Mouse (Mus musculus): ENCODE measurements around the gene Bhlhe41. TPM values are rescaled to one million over a fixed set of nuclear protein-coding genes. Genes with fewer than 3 reads are reported as not detected.

The Bhlhe41 gene
- polyA plus RNA-seq, 1 experiment from 2014 or later, result 1.1 TPM

GRCm38 (mm10) chr6:145854756-145855155 is 10.6 kb downstream of the Bhlhe41 start:
- no peaks in the 10 kb centered on the region for H3K27me3 ChIP-seq (replicated peaks; ENCODE audit: control insufficient read depth, insufficient read depth, low read length)
- no peak overlapping the region for H3K27ac ChIP-seq (ENCODE audit: low read depth)
- no peak overlapping the region for H3K4me2 ChIP-seq (ENCODE audit: low read length)
- ATAC-seq (replicated peaks; ENCODE audit: low FRiP score, low TSS enrichment, low read depth) (no peak), DNase-seq (ENCODE audit: low spot score) (no peak)
- H3K9ac ChIP-seq (ENCODE audit: low read length), result no peak overlapping the region
- no peaks in the 10 kb centered on the region for H3K9me3 ChIP-seq (ENCODE audit: control insufficient read depth, low read length)
- WGBS, result 71% methylated on average over 5 of the region's 5 CpGs
- no peaks in the 10 kb centered on the region for H3K36me3 ChIP-seq (ENCODE audit: control insufficient read depth, insufficient read depth, low read length)
- no peak overlapping the region for H3K4me3 ChIP-seq (ENCODE audit: low read depth, low read length)
- peaks cover 8% of the 10 kb centered on the region; the same call in 1 of the 2 replicates for H3K4me1 ChIP-seq (replicated peaks; ENCODE audit: control insufficient read depth, insufficient read depth, low read length)

- peaks cover 8% of the 10 kb centered on the region; the same call in 1 of the 2 replicates for H3K4me1 ChIP-seq (replicated peaks; ENCODE audit: control insufficient read depth, insufficient read depth, low read length)
- H3K27ac ChIP-seq (ENCODE audit: low read depth), result no peak overlapping the region
- H3K27me3 ChIP-seq (replicated peaks; ENCODE audit: control insufficient read depth, insufficient read depth, low read length), result no peaks in the 10 kb centered on the region
- ATAC-seq (replicated peaks; ENCODE audit: low FRiP score, low TSS enrichment, low read depth), result no peak
- H3K36me3 ChIP-seq (ENCODE audit: control insufficient read depth, insufficient read depth, low read length), result no peaks in the 10 kb centered on the region
- H3K9ac ChIP-seq (ENCODE audit: low read length), result no peak overlapping the region
- no peak overlapping the region for H3K4me3 ChIP-seq (ENCODE audit: low read depth, low read length)
- WGBS, result 89% methylated on average over 10 of the region's 10 CpGs
- H3K9me3 ChIP-seq (ENCODE audit: control insufficient read depth, low read length), result no peaks in the 10 kb centered on the region
- no peak for DNase-seq (ENCODE audit: low spot score)
- no peak overlapping the region for H3K4me2 ChIP-seq (ENCODE audit: low read length)
Measured at GRCm38 (mm10) chr6:145853356-145854079, 11.8 kb downstream of the Bhlhe41 start.

GRCm38 (mm10) chr6:145852708-145853107 is 12.7 kb downstream of the Bhlhe41 start:
- WGBS, result 94% methylated on average over 7 of the region's 7 CpGs
- no peaks in the 10 kb centered on the region for H3K36me3 ChIP-seq (ENCODE audit: control insufficient read depth, insufficient read depth, low read length)
- no peak overlapping the region for H3K4me2 ChIP-seq (ENCODE audit: low read length)
- H3K27ac ChIP-seq (ENCODE audit: low read depth), result no peak overlapping the region
- no peaks in the 10 kb centered on the region for H3K9me3 ChIP-seq (ENCODE audit: control insufficient read depth, low read length)
- ATAC-seq (replicated peaks; ENCODE audit: low FRiP score, low TSS enrichment, low read depth) (no peak), DNase-seq (ENCODE audit: low spot score) (no peak)
- H3K9ac ChIP-seq (ENCODE audit: low read length), result no peak overlapping the region
- peaks cover 8% of the 10 kb centered on the region; the same call in 1 of the 2 replicates for H3K4me1 ChIP-seq (replicated peaks; ENCODE audit: control insufficient read depth, insufficient read depth, low read length)
- H3K4me3 ChIP-seq (ENCODE audit: low read depth, low read length), result no peak overlapping the region
- H3K27me3 ChIP-seq (replicated peaks; ENCODE audit: control insufficient read depth, insufficient read depth, low read length), result no peaks in the 10 kb centered on the region

- DNase-seq (ENCODE audit: low spot score), result no peak
- no peak for ATAC-seq (replicated peaks; ENCODE audit: low FRiP score, low TSS enrichment, low read depth)
- WGBS, result 61% methylated on average over 11 of the region's 11 CpGs
Measured at GRCm38 (mm10) chr6:145851956-145852355, 13.4 kb downstream of the Bhlhe41 start.

GRCm38 (mm10) chr6:145850789-145851188 is 14.6 kb downstream of the Bhlhe41 start:
- H3K4me1 ChIP-seq (replicated peaks; ENCODE audit: control insufficient read depth, insufficient read depth, low read length), result peaks cover 4% of the 10 kb centered on the region; the same call in 1 of the 2 replicates
- ATAC-seq (replicated peaks; ENCODE audit: low FRiP score, low TSS enrichment, low read depth), result no peak
- no peaks in the 10 kb centered on the region for H3K36me3 ChIP-seq (ENCODE audit: control insufficient read depth, insufficient read depth, low read length)
- H3K27me3 ChIP-seq (replicated peaks; ENCODE audit: control insufficient read depth, insufficient read depth, low read length), result no peaks in the 10 kb centered on the region
- WGBS, result 42% methylated on average over 2 of the region's 2 CpGs
- no peak overlapping the region for H3K4me2 ChIP-seq (ENCODE audit: low read length)
- no peak for DNase-seq (ENCODE audit: low spot score)
- H3K9me3 ChIP-seq (ENCODE audit: control insufficient read depth, low read length), result no peaks in the 10 kb centered on the region
- no peak overlapping the region for H3K9ac ChIP-seq (ENCODE audit: low read length)
- no peak overlapping the region for H3K4me3 ChIP-seq (ENCODE audit: low read depth, low read length)
- H3K27ac ChIP-seq (ENCODE audit: low read depth), result no peak overlapping the region

More at GRCm38 (mm10) chr6:145851956-145852355, 13.4 kb downstream of the Bhlhe41 start:
- no peak overlapping the region for H3K4me3 ChIP-seq (ENCODE audit: low read depth, low read length)
- H3K27ac ChIP-seq (ENCODE audit: low read depth), result no peak overlapping the region
- H3K4me2 ChIP-seq (ENCODE audit: low read length), result no peak overlapping the region
- H3K36me3 ChIP-seq (ENCODE audit: control insufficient read depth, insufficient read depth, low read length), result no peaks in the 10 kb centered on the region
- no peaks in the 10 kb centered on the region for H3K9me3 ChIP-seq (ENCODE audit: control insufficient read depth, low read length)
- no peaks in the 10 kb centered on the region for H3K27me3 ChIP-seq (replicated peaks; ENCODE audit: control insufficient read depth, insufficient read depth, low read length)
- H3K4me1 ChIP-seq (replicated peaks; ENCODE audit: control insufficient read depth, insufficient read depth, low read length), result peaks cover 8% of the 10 kb centered on the region; the same call in 1 of the 2 replicates
- no peak overlapping the region for H3K9ac ChIP-seq (ENCODE audit: low read length)

- DNase-seq (ENCODE audit: low spot score), result no peak
- 93% methylated on average over 8 of the region's 8 CpGs for WGBS
- H3K27me3 ChIP-seq (replicated peaks; ENCODE audit: control insufficient read depth, insufficient read depth, low read length), result no peaks in the 10 kb centered on the region
- no peak overlapping the region for H3K27ac ChIP-seq (ENCODE audit: low read depth)
- no peak overlapping the region for H3K4me3 ChIP-seq (ENCODE audit: low read depth, low read length)
- no peaks in the 10 kb centered on the region for H3K36me3 ChIP-seq (ENCODE audit: control insufficient read depth, insufficient read depth, low read length)
- no peaks in the 10 kb centered on the region for H3K9me3 ChIP-seq (ENCODE audit: control insufficient read depth, low read length)
- no peak for ATAC-seq (replicated peaks; ENCODE audit: low FRiP score, low TSS enrichment, low read depth)
- H3K4me2 ChIP-seq (ENCODE audit: low read length), result no peak overlapping the region
- H3K4me1 ChIP-seq (replicated peaks; ENCODE audit: control insufficient read depth, insufficient read depth, low read length), result no peaks in the 10 kb centered on the region; the same call in 1 of the 2 replicates
- H3K9ac ChIP-seq (ENCODE audit: low read length), result no peak overlapping the region
Measured at GRCm38 (mm10) chr6:145847661-145848060, 17.7 kb downstream of the Bhlhe41 start.

GRCm38 (mm10) chr6:145846948-145847347 is 18.4 kb downstream of the Bhlhe41 start:
- Histone ChIP-seq H3K27me3 (replicated peaks; ENCODE audit: control insufficient read depth, insufficient read depth, low read length) (no peaks in the 10 kb centered on the region), H3K9ac (ENCODE audit: low read length) (no peak overlapping the region), H3K4me3 (ENCODE audit: low read depth, low read length) (no peak overlapping the region), H3K27ac (ENCODE audit: low read depth) (no peak overlapping the region), H3K36me3 (ENCODE audit: control insufficient read depth, insufficient read depth, low read length) (no peaks in the 10 kb centered on the region), H3K4me2 (ENCODE audit: low read length) (no peak overlapping the region), H3K9me3 (ENCODE audit: control insufficient read depth, low read length) (no peaks in the 10 kb centered on the region), H3K4me1 (replicated peaks; ENCODE audit: control insufficient read depth, insufficient read depth, low read length) (no peaks in the 10 kb centered on the region; the same call in 1 of the 2 replicates)
- ATAC-seq (replicated peaks; ENCODE audit: low FRiP score, low TSS enrichment, low read depth) (no peak), DNase-seq (ENCODE audit: low spot score) (no peak)
- WGBS, result 80% methylated on average over 6 of the region's 6 CpGs

GRCm38 (mm10) chr6:145846076-145846475 is 19.3 kb downstream of the Bhlhe41 start:
- no peak for DNase-seq (ENCODE audit: low spot score)
- H3K27ac ChIP-seq (ENCODE audit: low read depth), result no peak overlapping the region
- H3K4me3 ChIP-seq (ENCODE audit: low read depth, low read length), result no peak overlapping the region
- H3K9ac ChIP-seq (ENCODE audit: low read length), result no peak overlapping the region
- H3K4me2 ChIP-seq (ENCODE audit: low read length), result no peak overlapping the region
- no peaks in the 10 kb centered on the region for H3K36me3 ChIP-seq (ENCODE audit: control insufficient read depth, insufficient read depth, low read length)
- no peaks in the 10 kb centered on the region for H3K9me3 ChIP-seq (ENCODE audit: control insufficient read depth, low read length)
- H3K4me1 ChIP-seq (replicated peaks; ENCODE audit: control insufficient read depth, insufficient read depth, low read length), result no peaks in the 10 kb centered on the region
- 78% methylated on average over 1 of the region's 1 CpGs for WGBS
- no peak for ATAC-seq (replicated peaks; ENCODE audit: low FRiP score, low TSS enrichment, low read depth)
- no peaks in the 10 kb centered on the region for H3K27me3 ChIP-seq (replicated peaks; ENCODE audit: control insufficient read depth, insufficient read depth, low read length)

GRCm38 (mm10) chr6:145845611-145846010 is 19.7 kb downstream of the Bhlhe41 start:
- H3K4me1 ChIP-seq (replicated peaks; ENCODE audit: control insufficient read depth, insufficient read depth, low read length), result no peaks in the 10 kb centered on the region
- H3K27ac ChIP-seq (ENCODE audit: low read depth), result no peak overlapping the region
- H3K9ac ChIP-seq (ENCODE audit: low read length), result no peak overlapping the region
- no peaks in the 10 kb centered on the region for H3K27me3 ChIP-seq (replicated peaks; ENCODE audit: control insufficient read depth, insufficient read depth, low read length)
- no peak overlapping the region for H3K4me2 ChIP-seq (ENCODE audit: low read length)
- 62% methylated on average over 5 of the region's 5 CpGs for WGBS
- DNase-seq (ENCODE audit: low spot score) (no peak), ATAC-seq (replicated peaks; ENCODE audit: low FRiP score, low TSS enrichment, low read depth) (no peak)
- no peaks in the 10 kb centered on the region for H3K36me3 ChIP-seq (ENCODE audit: control insufficient read depth, insufficient read depth, low read length)
- no peak overlapping the region for H3K4me3 ChIP-seq (ENCODE audit: low read depth, low read length)
- no peaks in the 10 kb centered on the region for H3K9me3 ChIP-seq (ENCODE audit: control insufficient read depth, low read length)
